Mouse (Mus musculus): ENCODE measurements around the gene Mgat5b. TPM values are rescaled to one million over a fixed set of nuclear protein-coding genes. Genes with fewer than 3 reads are reported as not detected.
"Not testable (repeated sequence)": the region's sequence is repeated elsewhere in the genome, so short reads cannot be mapped to it uniquely, and the experiment has no call there.

Mgat5b gene
- polyA plus RNA-seq, 1 experiment from 2014 or later = 24.5 TPM

DNA sequence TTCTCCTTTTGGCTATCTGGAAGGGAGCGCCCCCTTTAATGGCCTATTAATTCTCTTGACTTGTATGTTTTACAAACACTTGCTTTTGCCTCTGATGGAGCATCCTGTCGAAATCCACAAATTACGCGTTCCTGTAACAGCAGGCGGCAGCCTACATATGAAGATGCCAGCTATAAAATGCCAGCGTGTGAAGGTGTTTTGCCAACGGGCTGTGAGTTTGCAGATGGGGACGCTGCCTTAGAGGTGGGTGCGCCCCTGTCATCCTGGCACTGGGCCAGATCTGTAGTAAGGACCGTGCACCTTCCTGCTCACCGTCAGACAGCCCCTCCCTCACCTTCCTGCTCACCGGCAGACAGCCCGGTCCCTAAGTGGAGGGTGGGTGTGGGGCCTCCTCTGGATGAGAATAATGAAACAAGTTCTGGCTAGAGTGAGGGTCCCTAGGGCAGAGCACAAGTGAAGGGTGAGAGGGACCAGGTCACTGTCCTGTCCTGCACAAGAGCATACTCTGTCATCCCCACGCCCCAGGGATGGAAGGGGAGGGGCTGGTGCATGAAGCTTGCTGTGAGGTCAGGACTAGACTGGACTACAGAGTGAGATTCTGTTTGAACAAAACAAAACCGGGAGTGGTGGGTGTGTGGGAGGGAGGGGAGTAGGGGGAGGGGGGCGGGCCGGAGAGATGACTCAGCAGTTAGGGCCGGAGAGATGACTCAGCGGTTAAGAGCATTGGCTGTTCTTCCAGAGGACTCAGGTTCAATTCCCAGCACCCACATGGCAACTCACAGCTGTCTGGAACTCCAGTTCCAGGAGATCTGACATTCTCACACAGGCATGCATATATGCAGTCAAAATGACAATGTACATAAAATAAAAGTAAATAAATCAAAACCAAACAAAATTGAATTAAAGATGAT, 24.9 kb upstream of the Mgat5b start:
- Histone ChIP-seq H3K27me3 (peaks cover 4% of the 10 kb centered on the region; the same call in 1 of the 2 replicates), H3K4me1 (replicated peaks) (0 out of 2 replicates have a peak, but pooled peaks cover 7% of the 10 kb centered on the region), H3K36me3 (no peaks in the 10 kb centered on the region), H3K9me3 (no peaks in the 10 kb centered on the region), H3K4me2 (no peak overlapping the region), H3K9ac (no peak overlapping the region), H3K4me3 (no peak overlapping the region), H3K27ac (0 out of 2 replicates have a peak overlapping the region, but pooled peaks have one; percentile 13)
- ATAC-seq (ENCODE audit: low FRiP score) = no peak
- WGBS = 70% methylated on average over 19 of the region's 19 CpGs

DNA sequence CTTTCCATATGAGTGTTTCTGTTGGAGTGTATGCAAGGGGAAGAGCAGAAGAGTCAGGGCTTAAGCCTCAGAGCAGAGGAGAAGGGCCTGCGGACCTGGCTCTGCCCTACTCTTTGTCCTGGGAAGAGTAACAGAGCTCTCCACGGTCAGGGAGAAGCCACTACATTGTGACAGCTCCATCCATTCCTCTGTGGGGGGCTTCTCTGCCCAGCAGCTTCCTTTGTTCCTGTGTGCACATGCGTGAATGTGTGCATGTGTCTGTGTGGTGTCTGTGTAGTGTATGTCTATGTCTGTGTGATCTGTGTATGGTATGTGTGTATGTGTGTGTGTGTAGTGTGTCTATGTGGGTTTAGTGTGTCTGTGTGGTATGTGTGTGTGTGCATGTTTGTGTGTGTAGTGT, 23.3 kb upstream of the Mgat5b start:
- Histone ChIP-seq H3K9ac (no peak overlapping the region), H3K36me3 (no peaks in the 10 kb centered on the region), H3K4me2 (no peak overlapping the region), H3K27me3 (no peaks in the 10 kb centered on the region), H3K27ac (no peak overlapping the region), H3K4me1 (replicated peaks) (0 out of 2 replicates have a peak, but pooled peaks cover 7% of the 10 kb centered on the region), H3K9me3 (no peaks in the 10 kb centered on the region), H3K4me3 (no peak overlapping the region)
- WGBS = 44% methylated on average over 3 of the region's 3 CpGs
- ATAC-seq (ENCODE audit: low FRiP score) = no peak

DNA sequence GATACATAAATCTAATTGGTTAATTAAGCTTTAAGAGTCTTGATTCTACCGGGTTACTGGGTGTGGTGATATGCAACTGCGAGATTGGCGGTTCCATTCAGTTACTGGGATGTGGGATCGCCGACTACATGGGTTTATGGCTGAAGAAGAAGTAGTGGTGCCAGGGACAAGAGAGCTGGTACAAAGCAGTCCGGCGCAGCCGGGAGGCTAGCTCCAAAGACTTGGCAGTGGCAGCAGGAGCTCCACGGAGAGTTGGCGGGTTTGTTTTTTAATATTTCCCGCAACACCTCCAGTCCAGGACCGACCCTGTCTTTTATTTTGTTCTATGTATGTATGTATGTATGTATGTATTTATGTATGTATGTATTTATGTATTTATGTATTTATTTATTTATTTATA, 19.4 kb upstream of the Mgat5b start:
- Histone ChIP-seq H3K36me3 (no peaks in the 10 kb centered on the region), H3K4me3 (no peak overlapping the region), H3K27ac (no peak overlapping the region), H3K4me2 (no peak overlapping the region), H3K27me3 (peaks cover 13% of the 10 kb centered on the region), H3K4me1 (replicated peaks) (no peaks in the 10 kb centered on the region), H3K9ac (no peak overlapping the region), H3K9me3 (no peaks in the 10 kb centered on the region)
- ATAC-seq (ENCODE audit: low FRiP score) = no peak
- WGBS = 91% methylated on average over 12 of the region's 12 CpGs

DNA sequence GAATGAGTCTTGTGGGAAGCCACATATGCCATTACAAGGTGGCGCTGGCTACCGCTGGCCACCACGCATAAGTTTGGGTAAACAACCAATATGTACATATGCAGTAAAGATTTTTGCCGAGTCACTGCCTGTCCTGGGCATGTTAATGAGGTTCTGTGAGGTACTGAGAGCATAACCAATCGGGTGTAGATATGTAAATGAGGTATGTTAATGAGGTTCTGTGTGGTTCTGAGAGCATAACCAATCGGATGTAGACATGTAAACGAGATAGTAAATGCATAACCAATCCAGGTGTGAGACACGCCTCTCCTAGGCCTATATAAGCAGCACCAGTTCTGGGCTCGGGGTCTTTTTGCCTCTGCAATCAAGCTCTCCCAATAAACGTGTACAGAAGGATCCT, 16.1 kb upstream of the Mgat5b start:
- H3K4me3 ChIP-seq; ATAC-seq (ENCODE audit: low FRiP score); H3K9me3 ChIP-seq; H3K4me2 ChIP-seq; H3K27ac ChIP-seq; H3K9ac ChIP-seq; H3K36me3 ChIP-seq: not testable (repeated sequence)
- whole genome bisulfite sequencing = 84% methylated on average over 10 of the region's 10 CpGs
- peaks cover 13% of the 10 kb centered on the region for H3K4me1 ChIP-seq (replicated peaks)
- H3K27me3 ChIP-seq = peaks cover 32% of the 10 kb centered on the region

DNA sequence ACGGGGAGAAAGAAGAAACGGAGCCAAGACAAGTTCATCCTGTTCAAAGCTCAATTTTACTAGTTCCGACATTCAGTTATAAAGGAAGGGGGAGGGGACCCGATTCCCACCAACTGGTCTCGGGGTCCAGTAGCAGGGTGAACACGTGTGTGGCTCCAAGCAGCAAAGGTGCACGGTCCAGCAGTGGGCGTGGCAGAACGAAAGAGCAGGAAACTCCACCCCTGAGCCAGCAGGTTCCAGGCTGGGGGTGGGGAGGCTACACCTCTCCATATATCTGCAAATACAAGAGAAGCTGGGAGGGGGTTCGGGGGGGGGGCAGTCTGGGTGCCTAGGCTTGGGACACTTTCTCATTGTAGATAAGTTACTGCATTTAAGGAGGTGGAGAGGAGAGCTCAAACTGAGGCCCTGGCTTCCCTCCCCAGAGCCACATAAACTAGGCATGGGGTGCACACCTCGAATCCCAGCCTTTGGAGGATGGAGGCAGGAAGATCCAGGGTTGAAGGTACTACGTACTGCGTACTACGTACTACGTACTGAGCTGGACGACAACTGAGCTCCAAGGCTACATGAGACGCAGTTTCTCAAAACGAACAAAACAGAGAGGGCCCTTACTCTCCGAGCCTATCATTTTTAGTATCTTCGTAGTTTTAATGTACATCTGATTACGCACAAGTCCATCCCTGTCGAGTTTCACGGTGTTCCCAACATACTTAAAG, 12.8 kb upstream of the Mgat5b start:
- no peak overlapping the region for H3K27ac ChIP-seq
- peak overlapping the region; percentile 47 for H3K4me2 ChIP-seq
- H3K36me3 ChIP-seq = no peaks in the 10 kb centered on the region
- WGBS = 3% methylated on average over 23 of the region's 23 CpGs
- H3K9ac ChIP-seq = no peak overlapping the region; the same call in 1 of the 2 replicates
- no peak overlapping the region for H3K4me3 ChIP-seq
- peaks cover 33% of the 10 kb centered on the region for H3K27me3 ChIP-seq
- peaks cover 13% of the 10 kb centered on the region for H3K4me1 ChIP-seq (replicated peaks)
- ATAC-seq (ENCODE audit: low FRiP score) = no peak
- H3K9me3 ChIP-seq = no peaks in the 10 kb centered on the region

DNA sequence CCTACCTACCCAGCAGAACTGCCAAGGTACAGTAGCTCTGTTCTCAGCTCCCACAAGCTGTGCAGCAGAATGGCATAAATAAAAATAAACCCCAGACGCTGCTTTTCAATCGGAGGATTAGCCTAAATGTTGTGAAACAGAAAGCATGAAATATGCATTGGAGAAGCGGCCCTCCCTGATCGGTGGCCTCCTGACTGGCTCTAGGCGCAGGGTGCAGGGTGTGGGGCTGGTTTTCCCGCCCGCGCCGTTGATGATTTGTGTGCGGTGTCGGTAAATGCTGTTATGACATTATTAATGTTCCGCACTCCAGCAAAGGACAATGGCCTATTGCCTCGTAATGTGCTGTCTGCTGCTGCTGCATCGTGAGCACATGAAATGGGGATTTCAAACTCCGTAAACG, 5.1 kb upstream of the Mgat5b start:
- H3K4me2 ChIP-seq = 0 out of 2 replicates have a peak overlapping the region, but pooled peaks have one; percentile 21

DNA sequence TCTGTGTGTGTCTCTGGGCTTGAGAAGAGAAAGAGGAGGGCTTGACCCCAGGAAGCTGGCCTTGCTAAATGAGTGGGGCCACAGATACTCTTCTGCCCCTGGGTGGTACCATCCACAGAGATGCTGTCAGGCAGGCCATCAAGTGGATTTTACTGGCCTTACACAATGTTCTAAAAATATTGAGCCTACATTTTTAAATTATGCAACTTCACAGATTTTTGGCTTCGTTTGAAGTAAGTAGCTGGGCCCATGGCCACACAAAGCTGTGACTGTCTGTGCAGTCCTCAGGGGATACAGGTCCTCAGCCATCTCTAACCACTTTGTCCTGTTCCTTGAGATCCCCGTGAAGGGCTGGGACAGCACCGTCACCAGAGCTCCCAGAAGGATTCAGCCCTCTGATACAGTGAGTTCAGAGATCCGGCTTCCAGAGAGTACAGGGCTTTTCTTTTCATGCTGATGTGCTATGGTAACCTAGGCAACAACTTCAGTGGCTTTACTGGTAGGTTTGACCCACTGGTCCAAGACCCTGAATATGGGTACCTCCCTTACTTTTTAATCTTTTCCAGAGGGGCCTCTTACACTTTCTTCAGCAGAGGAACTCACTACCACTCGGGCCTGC, 4.3 kb upstream of the Mgat5b start:
- peak overlapping the region; percentile 35; the same call in 1 of the 2 replicates for H3K27ac ChIP-seq
- ATAC-seq (ENCODE audit: low FRiP score) = no peak
- WGBS = 52% methylated on average over 5 of the region's 5 CpGs

More for the DNA sequence above, 5.1 kb upstream of the Mgat5b start:
- Histone ChIP-seq H3K9ac (peak overlapping the region; percentile 51; the same call in 1 of the 2 replicates), H3K27me3 (peaks cover 28% of the 10 kb centered on the region), H3K4me3 (no peak overlapping the region), H3K9me3 (no peaks in the 10 kb centered on the region), H3K36me3 (no peaks in the 10 kb centered on the region), H3K4me1 (replicated peaks) (peaks cover 30% of the 10 kb centered on the region), H3K27ac (peak overlapping the region; percentile 44)
- ATAC-seq (ENCODE audit: low FRiP score) = no peak
- 44% methylated on average over 16 of the region's 16 CpGs for WGBS

DNA sequence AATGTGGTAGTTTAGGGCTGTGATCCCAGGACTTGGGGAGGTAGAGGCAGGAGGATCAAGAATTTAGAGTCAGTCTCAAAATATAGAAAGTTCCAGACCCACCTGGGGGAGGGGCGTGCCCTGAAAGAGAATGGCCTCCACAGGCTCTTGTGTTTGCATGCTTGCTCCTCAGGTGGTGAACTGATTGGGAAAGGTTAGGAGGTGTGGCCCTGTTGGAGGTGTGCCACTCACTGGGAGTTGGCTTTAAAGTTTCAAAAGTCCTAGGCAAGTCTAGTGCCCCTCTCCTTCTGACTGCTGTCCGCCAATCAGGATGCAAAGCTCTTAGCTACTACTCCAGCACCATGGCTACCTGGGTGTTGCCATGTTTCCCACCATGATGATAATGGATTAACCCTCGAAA, 3.4 kb upstream of the Mgat5b start:
- no peak overlapping the region for H3K4me3 ChIP-seq
- peaks cover 40% of the 10 kb centered on the region for H3K4me1 ChIP-seq (replicated peaks)
- H3K9ac ChIP-seq = no peak overlapping the region
- no peak overlapping the region for H3K4me2 ChIP-seq
- H3K27me3 ChIP-seq = peaks cover 28% of the 10 kb centered on the region
- no peaks in the 10 kb centered on the region for H3K9me3 ChIP-seq
- no peak overlapping the region for H3K27ac ChIP-seq
- 88% methylated on average over 3 of the region's 3 CpGs for WGBS
- ATAC-seq (ENCODE audit: low FRiP score) = no peak
- H3K36me3 ChIP-seq = no peaks in the 10 kb centered on the region

More for the DNA sequence above, 4.3 kb upstream of the Mgat5b start:
- Histone ChIP-seq H3K9ac (no peak overlapping the region), H3K4me1 (replicated peaks) (peaks cover 33% of the 10 kb centered on the region), H3K4me2 (no peak overlapping the region), H3K27me3 (peaks cover 28% of the 10 kb centered on the region), H3K36me3 (no peaks in the 10 kb centered on the region), H3K9me3 (no peaks in the 10 kb centered on the region), H3K4me3 (no peak overlapping the region)

DNA sequence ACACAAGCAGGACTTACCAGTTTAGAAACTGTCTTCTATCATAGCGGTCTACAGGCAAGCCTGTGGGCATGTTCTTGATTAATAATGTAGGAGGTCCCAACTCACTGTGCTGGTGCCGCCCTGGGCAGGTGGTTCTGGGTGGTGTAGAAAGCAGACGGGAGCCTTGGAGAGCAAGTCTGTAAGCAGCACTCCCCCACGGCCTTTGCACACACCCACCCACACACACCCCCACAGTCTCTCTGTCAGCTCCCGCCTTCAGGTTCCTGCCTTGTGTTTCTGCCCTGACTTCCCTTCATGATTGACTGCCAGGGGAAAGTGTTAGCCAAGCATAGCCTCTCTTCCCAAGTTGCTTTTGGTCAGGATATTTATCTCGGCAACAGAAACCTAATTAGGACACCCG, 1.3 kb upstream of the Mgat5b start:
- Histone ChIP-seq H3K9me3 (no peaks in the 10 kb centered on the region), H3K36me3 (no peaks in the 10 kb centered on the region), H3K27ac (0 out of 2 replicates have a peak overlapping the region, but pooled peaks have one; percentile 23), H3K4me2 (0 out of 2 replicates have a peak overlapping the region, but pooled peaks have one; percentile 23), H3K27me3 (peaks cover 28% of the 10 kb centered on the region), H3K4me1 (replicated peaks) (peaks cover 61% of the 10 kb centered on the region), H3K9ac (no peak overlapping the region), H3K4me3 (no peak overlapping the region)
- WGBS = 50% methylated on average over 7 of the region's 7 CpGs
- ATAC-seq (ENCODE audit: low FRiP score) = no peak

DNA sequence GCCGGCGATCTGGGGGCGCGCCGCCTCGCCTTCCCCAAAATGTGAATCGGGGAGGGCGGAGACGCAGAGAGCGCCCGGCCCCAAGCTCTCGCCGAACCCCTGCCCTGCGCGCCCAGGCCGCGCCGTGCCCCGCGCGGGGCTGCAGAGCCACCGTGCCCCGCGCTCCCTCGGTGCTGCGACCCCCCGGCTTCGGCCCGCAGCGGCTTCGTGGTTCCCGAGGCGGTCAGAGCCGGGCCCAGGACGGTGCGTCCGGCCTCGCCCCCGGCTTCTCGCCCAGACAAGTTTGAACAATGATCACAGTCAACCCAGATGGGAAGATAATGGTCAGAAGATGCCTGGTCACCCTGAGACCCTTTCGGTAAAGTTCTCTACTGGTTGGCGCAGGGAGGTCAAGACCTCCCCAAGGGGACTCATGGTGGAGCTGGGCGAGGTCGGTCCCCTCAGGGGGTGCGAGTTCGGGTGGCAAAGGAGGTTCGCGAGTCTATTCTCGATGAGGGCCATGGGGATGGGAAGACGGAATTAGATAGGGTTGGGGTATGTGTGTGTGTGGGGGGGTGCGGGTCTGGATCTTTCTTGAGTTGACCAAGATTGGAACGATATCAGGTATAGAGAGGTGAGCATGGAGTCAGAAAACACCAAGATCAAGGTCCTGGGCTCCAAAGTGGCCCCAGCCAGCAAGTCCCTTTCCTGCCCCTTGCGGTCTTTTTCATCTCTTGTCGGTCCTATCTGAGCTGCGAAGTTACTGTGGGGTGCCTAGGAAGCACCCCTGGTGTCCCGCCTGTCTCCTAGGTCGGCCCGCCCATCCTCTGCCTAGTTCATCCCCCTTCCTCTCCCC, 740 bp downstream of the Mgat5b start:
- peaks cover 13% of the 10 kb centered on the region for H3K36me3 ChIP-seq
- no peaks in the 10 kb centered on the region for H3K9me3 ChIP-seq
- WGBS = 1% methylated on average over 45 of the region's 58 CpGs
- H3K9ac ChIP-seq = peak overlapping the region; percentile 100
- peak overlapping the region; percentile 84 for H3K4me3 ChIP-seq
- ATAC-seq (ENCODE audit: low FRiP score) = peak; percentile 25
- peak overlapping the region; percentile 88 for H3K4me2 ChIP-seq
- H3K27me3 ChIP-seq = peaks cover 28% of the 10 kb centered on the region
- peak overlapping the region; percentile 93 for H3K27ac ChIP-seq
- H3K4me1 ChIP-seq (replicated peaks) = peaks cover 57% of the 10 kb centered on the region

DNA sequence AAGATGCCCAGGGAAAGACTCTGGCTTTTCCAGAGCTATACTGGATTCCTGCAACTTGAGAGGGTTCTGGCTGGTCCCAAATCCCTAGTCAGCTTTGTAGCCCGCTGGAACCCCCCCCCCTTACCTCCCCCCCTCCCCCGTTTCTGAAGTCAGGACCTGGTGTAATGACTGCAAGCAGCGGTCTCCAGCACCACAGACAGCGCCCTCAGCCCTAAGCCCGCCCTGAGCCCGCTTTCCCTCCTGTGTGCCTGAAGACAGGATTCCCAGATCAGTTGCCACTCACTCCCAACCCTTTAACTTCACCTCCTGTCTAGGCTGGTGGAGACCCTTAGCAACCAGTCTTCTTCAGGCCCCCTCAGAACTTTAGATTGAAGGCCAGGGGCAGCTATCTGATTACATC, 2.1 kb downstream of the Mgat5b start:
- H3K36me3 ChIP-seq = peaks cover 27% of the 10 kb centered on the region
- H3K27ac ChIP-seq = peak overlapping the region; percentile 20; the same call in 1 of the 2 replicates
- no peak for ATAC-seq (ENCODE audit: low FRiP score)
- H3K27me3 ChIP-seq = peaks cover 22% of the 10 kb centered on the region
- peak overlapping the region; percentile 84 for H3K4me3 ChIP-seq
- peaks cover 59% of the 10 kb centered on the region for H3K4me1 ChIP-seq (replicated peaks)
- peak overlapping the region; percentile 88 for H3K4me2 ChIP-seq
- H3K9ac ChIP-seq = peak overlapping the region; percentile 100
- no peaks in the 10 kb centered on the region for H3K9me3 ChIP-seq
- 21% methylated on average over 6 of the region's 6 CpGs for WGBS

Data from hindbrain, embryonic 13.5 days (tissue).